Mouse (Mus musculus) liver, embryonic 14.5 days (tissue): ENCODE data around the gene Tardbp. TPM values are rescaled to one million over a fixed set of nuclear protein-coding genes. Genes with fewer than 3 reads are reported as not detected.

Experiments
- ATAC-seq: fragments of 200-750 bp; cut with Nextera tagmentation; 2 replicates; pipeline ENCODE4 v1.8.0; 2017; ENCODE audit warnings: moderate number of reproducible peaks, mild to moderate bottlenecking, moderate library complexity; ENCODE audit not compliant: insufficient read depth
- DNase-seq, 3 experiments: peaks; one replicate each; pipeline ENCODE4 v3.0.0-alpha.2; 2012 to 2013; ENCODE audit warnings: low read depth in 3 of 3, low spot score in 3 of 3
- H3K27ac ChIP-seq: fragments of 300-500 bp; sonication (generic); 2 replicates; pipeline ENCODE4 v1.5.1; 2014; ENCODE audit warnings: moderate library complexity, mild to moderate bottlenecking, control low read depth, inconsistent platforms
- H3K27me3 ChIP-seq: fragments of 300-500 bp; sonication (generic); 2 replicates; pipeline ENCODE4 v1.6.1; 2014; ENCODE audit warnings: mild to moderate bottlenecking, low read length, moderate library complexity; ENCODE audit not compliant: control insufficient read depth, insufficient read depth
- H3K36me3 ChIP-seq: fragments of 300-500 bp; sonication (generic); replicated peaks from 2 replicates; pipeline ENCODE4 v1.6.1; 2014; ENCODE audit warnings: low read depth; ENCODE audit not compliant: control insufficient read depth, insufficient read depth
- H3K4me1 ChIP-seq, 2 experiments: fragments of 200-500 bp in 1 of 2; fragments of 300-500 bp in 1 of 2; sonication (generic) in 1 of 2; replicated peaks; 2 replicates each; pipeline ENCODE4 v1.6.1; 2012 to 2014; ENCODE audit warnings: antibody characterized with exemption in 1 of 2, inconsistent platforms in 1 of 2, low read length in 1 of 2; ENCODE audit not compliant: control insufficient read depth in 2 of 2, insufficient read depth in 2 of 2
- H3K4me2 ChIP-seq: fragments of 300-500 bp; sonication (generic); 2 replicates; pipeline ENCODE4 v1.6.1; 2014; ENCODE audit warnings: low read depth, mild to moderate bottlenecking, control low read depth, moderate library complexity
- H3K4me3 ChIP-seq, 2 experiments: fragments of 200-500 bp in 1 of 2; fragments of 300-500 bp in 1 of 2; sonication (generic) in 1 of 2; 2 replicates each; pipeline ENCODE4 v1.5.1; 2012 to 2014; ENCODE audit warnings: low read depth in 2 of 2, low read length in 2 of 2, mild to moderate bottlenecking in 2 of 2, control low read depth in 1 of 2, inconsistent platforms in 1 of 2, moderate library complexity in 1 of 2; ENCODE audit not compliant: insufficient read depth in 1 of 2
- H3K9ac ChIP-seq: fragments of 300-500 bp; sonication (generic); replicated peaks from 2 replicates; pipeline ENCODE4 v1.6.1; 2014; ENCODE audit warnings: mild to moderate bottlenecking, control low read depth, moderate library complexity
- H3K9me3 ChIP-seq: fragments of 300-500 bp; sonication (generic); 2 replicates; pipeline ENCODE4 v1.6.1; 2016; ENCODE audit warnings: low read length, mixed read lengths; ENCODE audit not compliant: control insufficient read depth
- CTCF ChIP-seq: IDR thresholded peaks from 2 replicates; pipeline ENCODE4 v1.5.1; 2016; ENCODE audit warnings: antibody characterized with exemption, low read depth, control low read depth
- EP300 ChIP-seq: IDR thresholded peaks from 2 replicates; pipeline ENCODE4 v1.6.1; 2016; ENCODE audit warnings: antibody characterized with exemption, low read depth
- WGBS: fragments of 180-500 bp; shearing (Covaris S2); extraction: QIAGEN DNeasy Blood & Tissue Kit; methylation state at CpG from one replicate; pipeline ENCODE4 v1.1.7; 2014; ENCODE audit not compliant: insufficient replicate concordance; 5-methylcytosine and 5-hydroxymethylcytosine counted together
- polyA plus RNA-seq, 2 experiments: library from polyadenylated mRNA; depleted of rRNA in 1 of 2; stranded (reverse) in 1 of 2; unstranded in 1 of 2; fragments of >200 nt; fragmentation: Nextera tagmentation in 1 of 2; extraction: Ambion mirVana in 1 of 2; gene quantifications; 2 replicates each; pipeline versions ENCODE4 v1.2.1 to v1.2.3; 2012 to 2014

Gene Tardbp
- polyA plus RNA-seq, 2 experiments: 80.3 to 260 TPM

GRCm38 (mm10) chr4:148580765-148581164 lies 46.1 kb downstream of the Tardbp start:
- Histone ChIP-seq H3K4me1 (peaks cover 0 to 9% of the 10 kb centered on the region in 2 experiments; a peak in 2 of 4 replicates), H3K9ac (no peak overlapping the region), H3K4me3 (no peak overlapping the region), H3K36me3 (peaks cover 32% of the 10 kb centered on the region), H3K27me3 (no peaks in the 10 kb centered on the region), H3K4me2 (no peak overlapping the region), H3K27ac (no peak overlapping the region), H3K9me3 (no peaks in the 10 kb centered on the region)
- no peak for DNase-seq
- ATAC-seq: no peak
- TF ChIP-seq EP300 (no peak), CTCF (no peak)
- WGBS: 86% methylated on average over 9 of the region's 9 CpGs

- TF ChIP-seq CTCF (no peak), EP300 (no peak)
- DNase-seq (no peak), ATAC-seq (no peak)
- H3K9me3 ChIP-seq: no peaks in the 10 kb centered on the region
- no peak overlapping the region for H3K4me3 ChIP-seq
- no peak overlapping the region for H3K27ac ChIP-seq
- no peak overlapping the region for H3K4me2 ChIP-seq
- H3K36me3 ChIP-seq: peaks cover 72% of the 10 kb centered on the region
- no peak overlapping the region for H3K9ac ChIP-seq
- 61% methylated on average over 7 of the region's 7 CpGs for WGBS
- no peaks in the 10 kb centered on the region for H3K27me3 ChIP-seq
- no peaks in the 10 kb centered on the region for H3K4me1 ChIP-seq
Observed at GRCm38 (mm10) chr4:148573222-148573621, 53.6 kb downstream of the Tardbp start.

GRCm38 (mm10) chr4:148570693-148571295 lies 56.0 kb downstream of the Tardbp start:
- Histone ChIP-seq H3K4me3 (no peak overlapping the region), H3K27me3 (no peaks in the 10 kb centered on the region), H3K4me1 (no peaks in the 10 kb centered on the region), H3K36me3 (peaks cover 81% of the 10 kb centered on the region), H3K4me2 (no peak overlapping the region), H3K9me3 (no peaks in the 10 kb centered on the region), H3K9ac (no peak overlapping the region), H3K27ac (no peak overlapping the region)
- DNase-seq: no peak
- 90% methylated on average over 9 of the region's 9 CpGs for WGBS
- TF ChIP-seq EP300 (no peak), CTCF (no peak)
- ATAC-seq: no peak

- no peak overlapping the region for H3K9ac ChIP-seq
- no peak overlapping the region for H3K4me2 ChIP-seq
- WGBS: 83% methylated on average over 10 of the region's 10 CpGs
- H3K27me3 ChIP-seq: no peaks in the 10 kb centered on the region
- no peaks in the 10 kb centered on the region for H3K9me3 ChIP-seq
- ATAC-seq (no peak), DNase-seq (no peak)
- no peaks in the 10 kb centered on the region for H3K4me1 ChIP-seq
- H3K36me3 ChIP-seq: peaks cover 81% of the 10 kb centered on the region
- no peak overlapping the region for H3K4me3 ChIP-seq
- TF ChIP-seq CTCF (no peak), EP300 (no peak)
- H3K27ac ChIP-seq: no peak overlapping the region
Observed at GRCm38 (mm10) chr4:148570138-148570537, 56.7 kb downstream of the Tardbp start.

DNA sequence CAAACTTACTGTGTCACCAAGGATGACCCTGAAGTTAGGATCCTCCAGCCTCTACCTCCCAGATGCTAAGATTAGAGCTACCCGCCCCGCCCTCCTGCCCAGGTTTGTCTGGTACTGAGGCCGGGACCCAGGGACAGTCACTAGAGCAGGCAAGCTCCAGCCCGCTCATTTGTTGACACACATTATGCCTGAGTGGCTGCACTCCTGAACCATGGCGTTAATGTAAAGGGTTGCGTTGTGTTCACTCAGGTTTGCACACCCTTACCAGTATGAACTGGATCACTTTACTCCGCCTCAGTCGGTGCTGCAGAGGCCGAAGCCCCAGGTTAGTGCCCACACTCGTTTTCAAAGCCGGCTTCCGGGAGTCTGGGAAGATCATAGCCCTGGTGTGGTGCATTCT lies 63.2 kb downstream of the Tardbp start:
- TF ChIP-seq CTCF (no peak), EP300 (no peak)
- ATAC-seq: no peak
- Histone ChIP-seq H3K9me3 (no peaks in the 10 kb centered on the region), H3K36me3 (peaks cover 82% of the 10 kb centered on the region), H3K4me3 (no peak overlapping the region), H3K4me2 (no peak overlapping the region), H3K27ac (no peak overlapping the region), H3K4me1 (peaks cover 0 to 8% of the 10 kb centered on the region in 2 experiments; a peak in 3 of 4 replicates), H3K9ac (no peak overlapping the region), H3K27me3 (no peaks in the 10 kb centered on the region)
- no peak for DNase-seq
- WGBS: 82% methylated on average over 12 of the region's 12 CpGs
